Mouse (Mus musculus): ENCODE results near the gene Ccndbp1. TPM values are rescaled to one million over a fixed set of nuclear protein-coding genes. Genes with fewer than 3 reads are reported as not detected.
"Not testable (repeated sequence)": the region's sequence is repeated elsewhere in the genome, so short reads cannot be mapped to it uniquely, and the experiment has no call there.

Gene Ccndbp1
- polyA plus RNA-seq (2016; fragmentation: Nextera tagmentation; extraction: Ambion mirVana), result 33.3 and 35.3 TPM in 2 replicates

DNA sequence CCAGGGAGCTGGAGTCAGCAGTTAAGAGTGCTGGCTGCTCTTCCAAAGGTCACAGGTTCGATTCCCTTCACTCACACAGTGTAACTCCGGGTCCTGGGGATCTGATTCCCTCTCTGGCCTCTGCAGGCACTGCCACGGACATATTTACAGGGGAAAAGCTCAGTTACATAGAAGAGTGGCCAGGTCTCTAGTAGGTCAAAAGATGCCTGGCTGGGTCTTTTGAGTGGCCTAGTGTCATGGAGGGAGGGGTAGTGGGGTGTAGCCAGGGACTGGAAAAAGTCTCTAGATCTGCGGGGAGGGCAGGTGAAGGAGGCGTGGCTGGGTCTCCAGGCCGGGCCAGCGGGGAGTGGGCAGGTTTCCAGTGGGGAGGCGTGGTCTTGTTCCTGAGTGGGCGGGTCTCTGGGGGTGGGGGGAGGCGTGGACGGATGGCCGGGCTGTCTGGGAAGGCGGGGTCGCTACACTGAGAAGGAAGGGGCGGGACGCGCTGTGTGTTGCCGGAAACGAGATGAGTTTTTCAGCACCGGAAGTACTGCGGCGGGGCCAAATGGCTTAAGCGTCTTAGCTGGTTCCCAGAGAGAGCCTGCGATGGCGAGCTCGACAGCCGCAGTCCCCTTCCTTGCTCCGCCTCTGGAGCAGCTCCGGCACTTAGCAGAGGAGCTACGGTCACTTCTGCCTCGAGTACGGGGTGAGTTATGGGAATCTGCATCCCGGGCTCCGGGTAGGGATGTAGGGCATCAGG lies at the start of gene Ccndbp1:
Ccndbp1 (plus strand) TSS at position 479 of the 739 bp plus-strand sequence.
- DNase-seq (ENCODE audit: low spot score), result peak; percentile 97
- Histone ChIP-seq H3K27me3 (ENCODE audit: insufficient read depth, poor library complexity, severe bottlenecking) (no peaks in the 10 kb centered on the region), H3K4me1 (peaks cover 13% of the 10 kb centered on the region), H3K36me3 (peaks cover 9% of the 10 kb centered on the region; the same call in 1 of the 2 replicates), H3K27ac (peak within 1 kb of the TSS; percentile 83), H3K9me3 (no peaks in the 10 kb centered on the region), H3K4me3 (peak within 1 kb of the TSS; percentile 91)
- WGBS, result 2% methylated on average over 34 of the region's 34 CpGs

DNA sequence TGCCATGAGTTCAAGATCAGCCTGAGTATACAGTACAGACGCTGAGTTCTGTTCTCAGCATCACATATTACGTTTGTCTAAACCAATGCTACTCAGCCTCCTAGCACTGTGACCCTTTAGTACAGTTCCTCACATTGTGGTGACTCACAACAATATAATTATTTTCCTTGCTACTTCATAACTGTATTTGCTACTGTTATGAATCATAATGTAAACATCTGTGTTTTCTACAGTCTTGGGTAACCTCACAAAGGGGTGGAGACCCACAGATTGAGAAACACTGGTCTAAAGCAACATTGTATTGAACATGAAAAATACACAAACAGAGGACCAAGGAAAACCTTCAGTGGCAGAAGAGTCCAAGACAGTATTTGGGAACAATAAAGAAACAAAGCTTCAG lies 48.8 kb upstream of the Ccndbp1 start:
- H3K4me1 ChIP-seq, result no peaks in the 10 kb centered on the region
- no peaks in the 10 kb centered on the region for H3K9me3 ChIP-seq
- H3K27me3 ChIP-seq (ENCODE audit: insufficient read depth, poor library complexity, severe bottlenecking), result no peaks in the 10 kb centered on the region
- no peak for DNase-seq (ENCODE audit: low spot score)
- H3K27ac ChIP-seq, result no peak overlapping the region
- H3K36me3 ChIP-seq, result peaks cover 33% of the 10 kb centered on the region
- H3K4me3 ChIP-seq, result no peak overlapping the region
- WGBS, result 86% methylated on average over 2 of the region's 2 CpGs

- 89% methylated on average over 5 of the region's 5 CpGs for WGBS
- no peak overlapping the region for H3K4me3 ChIP-seq
- peaks cover 28% of the 10 kb centered on the region for H3K36me3 ChIP-seq
- H3K4me1 ChIP-seq, result no peaks in the 10 kb centered on the region
- no peaks in the 10 kb centered on the region for H3K27me3 ChIP-seq (ENCODE audit: insufficient read depth, poor library complexity, severe bottlenecking)
- H3K9me3 ChIP-seq, result no peaks in the 10 kb centered on the region
- no peak for DNase-seq (ENCODE audit: low spot score)
- no peak overlapping the region for H3K27ac ChIP-seq
These were observed 48.4 kb upstream of the Ccndbp1 start for GRCm38 (mm10) chr2:120959827-120960226.

GRCm38 (mm10) chr2:120960261-120960660 lies 47.9 kb upstream of the Ccndbp1 start:
- H3K27ac ChIP-seq, result no peak overlapping the region
- no peaks in the 10 kb centered on the region for H3K9me3 ChIP-seq
- H3K4me1 ChIP-seq, result no peaks in the 10 kb centered on the region
- DNase-seq (ENCODE audit: low spot score), result no peak
- peaks cover 24% of the 10 kb centered on the region for H3K36me3 ChIP-seq
- no peak overlapping the region for H3K4me3 ChIP-seq
- no peaks in the 10 kb centered on the region for H3K27me3 ChIP-seq (ENCODE audit: insufficient read depth, poor library complexity, severe bottlenecking)
- WGBS, result 94% methylated on average over 1 of the region's 1 CpGs

- WGBS, result 92% methylated on average over 7 of the region's 7 CpGs
- DNase-seq (ENCODE audit: low spot score), result no peak
- H3K4me1 ChIP-seq, result peaks cover 4% of the 10 kb centered on the region; the same call in 1 of the 2 replicates
- H3K27ac ChIP-seq, result no peak overlapping the region
- H3K4me3 ChIP-seq, result no peak overlapping the region
- peaks cover 15% of the 10 kb centered on the region; the same call in 1 of the 2 replicates for H3K36me3 ChIP-seq
- no peaks in the 10 kb centered on the region for H3K27me3 ChIP-seq (ENCODE audit: insufficient read depth, poor library complexity, severe bottlenecking)
- H3K9me3 ChIP-seq, result no peaks in the 10 kb centered on the region
These were observed 45.1 kb upstream of the Ccndbp1 start for GRCm38 (mm10) chr2:120963110-120963509.

DNA sequence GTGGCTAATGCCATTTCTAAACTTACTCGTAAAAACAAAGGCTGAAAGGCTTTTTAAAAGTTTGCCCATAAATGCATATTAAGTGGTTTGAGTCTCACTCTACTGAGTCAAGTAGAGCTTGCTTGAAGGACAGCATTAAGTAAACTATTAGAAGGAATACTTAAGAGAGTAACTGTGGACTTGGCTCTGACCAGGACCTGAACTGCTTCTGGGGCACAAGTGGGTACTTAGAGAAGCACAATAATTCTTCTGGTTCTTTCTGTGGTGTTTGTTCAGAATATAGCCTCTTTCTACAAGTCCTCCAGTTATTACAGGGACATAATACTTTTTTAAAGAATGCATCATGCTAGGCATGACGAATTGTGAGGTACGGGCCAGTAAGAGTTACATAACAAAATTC lies 42.7 kb upstream of the Ccndbp1 start:
- no peaks in the 10 kb centered on the region for H3K9me3 ChIP-seq
- no peak overlapping the region for H3K27ac ChIP-seq
- 95% methylated on average over 3 of the region's 3 CpGs for WGBS

DNA sequence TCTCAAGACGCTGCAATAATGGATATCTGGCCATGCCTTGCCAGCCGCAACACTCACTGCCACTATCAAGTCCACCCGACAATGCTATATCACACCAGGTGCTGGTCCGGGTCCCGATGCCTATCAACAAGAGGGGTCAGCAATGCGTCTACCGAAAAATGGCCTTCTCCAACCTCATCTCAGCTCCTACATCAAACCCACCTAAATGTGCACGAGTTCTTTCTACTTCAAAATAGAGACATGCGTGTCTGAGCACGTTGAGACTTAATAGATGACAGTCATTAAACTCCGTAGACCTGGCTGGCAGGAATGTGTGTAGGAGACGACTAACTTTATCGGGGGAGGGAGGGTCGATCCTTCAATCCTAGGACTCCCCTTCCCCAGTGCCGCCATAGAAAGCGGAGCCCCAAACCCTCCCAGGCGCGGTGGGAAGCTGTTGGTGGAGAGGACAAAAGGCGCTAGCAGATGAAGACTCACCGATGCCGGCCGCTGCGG lies 38.1 kb upstream of the Ccndbp1 start:
- no peaks in the 10 kb centered on the region for H3K27me3 ChIP-seq (ENCODE audit: insufficient read depth, poor library complexity, severe bottlenecking)
- H3K4me3 ChIP-seq, result peak overlapping the region; percentile 92
- H3K4me1 ChIP-seq, result peaks cover 12% of the 10 kb centered on the region
- WGBS, result under 1% methylated on average over 23 of the region's 23 CpGs
- H3K9me3 ChIP-seq, result no peaks in the 10 kb centered on the region
- no peaks in the 10 kb centered on the region for H3K36me3 ChIP-seq
- peak overlapping the region; percentile 97 for H3K27ac ChIP-seq
- peak; percentile 77 for DNase-seq (ENCODE audit: low spot score)

More for the DNA sequence above, 42.7 kb upstream of the Ccndbp1 start:
- DNase-seq (ENCODE audit: low spot score), result no peak
- Histone ChIP-seq H3K27me3 (ENCODE audit: insufficient read depth, poor library complexity, severe bottlenecking) (no peaks in the 10 kb centered on the region), H3K4me1 (peaks cover 12% of the 10 kb centered on the region), H3K36me3 (peaks cover 6% of the 10 kb centered on the region; the same call in 1 of the 2 replicates), H3K4me3 (no peak overlapping the region)

GRCm38 (mm10) chr2:120970559-120971080 lies 37.6 kb upstream of the Ccndbp1 start, which contains the start of gene Ubr1:
Gene Ubr1, minus strand, starts transcription at chr2:120970715.
- Histone ChIP-seq H3K36me3 (no peaks in the 10 kb centered on the region), H3K27ac (peak within 1 kb of the TSS; percentile 97), H3K4me1 (peaks cover 12% of the 10 kb centered on the region), H3K27me3 (ENCODE audit: insufficient read depth, poor library complexity, severe bottlenecking) (no peaks in the 10 kb centered on the region), H3K4me3 (peak within 1 kb of the TSS; percentile 92), H3K9me3 (no peaks in the 10 kb centered on the region)
- DNase-seq (ENCODE audit: low spot score), result peak; percentile 96
- WGBS, result under 1% methylated on average over 39 of the region's 39 CpGs

DNA sequence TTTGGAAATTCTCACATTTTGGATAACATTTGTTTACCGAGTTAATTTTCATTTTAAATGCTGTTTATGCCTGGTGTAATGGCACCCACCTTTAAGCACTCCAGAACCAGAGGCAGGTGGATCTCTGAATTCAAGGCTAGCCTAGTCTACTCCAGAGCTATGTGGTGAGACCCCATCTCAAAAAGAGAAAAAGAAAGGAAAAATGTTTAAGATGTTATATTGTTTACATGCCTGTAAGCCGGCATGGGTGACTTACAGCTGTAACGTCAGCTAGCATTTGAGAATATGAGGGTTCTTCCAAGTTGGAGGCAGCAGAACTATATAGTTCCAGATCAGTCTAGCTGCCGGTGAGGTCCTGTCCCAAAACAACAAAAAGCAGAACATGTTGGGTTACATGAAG lies 36.4 kb upstream of the Ccndbp1 start:
- Histone ChIP-seq H3K36me3 (no peaks in the 10 kb centered on the region), H3K4me3 (no peak overlapping the region), H3K27me3 (ENCODE audit: insufficient read depth, poor library complexity, severe bottlenecking) (no peaks in the 10 kb centered on the region), H3K9me3 (no peaks in the 10 kb centered on the region), H3K4me1 (peaks cover 10% of the 10 kb centered on the region), H3K27ac (no peak overlapping the region)
- 84% methylated on average over 4 of the region's 4 CpGs for WGBS
- no peak for DNase-seq (ENCODE audit: low spot score)

GRCm38 (mm10) chr2:120972257-120972656 lies 35.9 kb upstream of the Ccndbp1 start:
- 95% methylated on average over 8 of the region's 8 CpGs for WGBS

GRCm38 (mm10) chr2:120972964-120973363 lies 35.2 kb upstream of the Ccndbp1 start:
- Histone ChIP-seq H3K27ac (no peak overlapping the region), H3K27me3 (ENCODE audit: insufficient read depth, poor library complexity, severe bottlenecking) (no peaks in the 10 kb centered on the region), H3K4me1 (peaks cover 8% of the 10 kb centered on the region), H3K36me3 (no peaks in the 10 kb centered on the region), H3K4me3 (no peak overlapping the region), H3K9me3 (no peaks in the 10 kb centered on the region)
- WGBS, result 13% methylated on average over 5 of the region's 5 CpGs
- DNase-seq (ENCODE audit: low spot score), result no peak

More at GRCm38 (mm10) chr2:120972257-120972656, 35.9 kb upstream of the Ccndbp1 start:
- H3K4me3 ChIP-seq; DNase-seq (ENCODE audit: low spot score); H3K36me3 ChIP-seq; H3K27ac ChIP-seq; H3K4me1 ChIP-seq; H3K9me3 ChIP-seq; H3K27me3 ChIP-seq (ENCODE audit: insufficient read depth, poor library complexity, severe bottlenecking): not testable (repeated sequence)

DNA sequence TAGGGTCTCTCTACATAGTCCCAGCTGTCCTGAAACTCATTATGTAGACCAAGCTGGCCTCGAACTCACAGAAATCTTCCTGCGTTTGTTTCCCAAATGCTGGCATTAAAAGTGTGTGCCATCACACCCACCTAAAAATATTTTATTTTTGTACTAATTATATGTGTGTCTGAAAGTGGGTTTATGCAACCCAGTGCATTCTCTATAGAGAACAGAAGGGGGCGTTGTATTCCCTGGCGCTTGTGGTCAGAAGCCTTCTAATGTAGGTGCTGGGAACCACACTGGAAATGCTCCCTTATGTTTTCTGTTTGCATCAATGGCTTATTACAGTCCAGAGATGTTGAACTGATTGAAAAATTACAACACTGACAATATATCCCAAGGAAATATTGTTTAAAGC lies 31.9 kb upstream of the Ccndbp1 start:
- H3K9me3 ChIP-seq, result no peaks in the 10 kb centered on the region
- 50% methylated on average over 4 of the region's 4 CpGs for WGBS
- DNase-seq (ENCODE audit: low spot score), result no peak

More for the DNA sequence above, 31.9 kb upstream of the Ccndbp1 start:
- H3K27ac ChIP-seq, result no peak overlapping the region
- no peaks in the 10 kb centered on the region for H3K27me3 ChIP-seq (ENCODE audit: insufficient read depth, poor library complexity, severe bottlenecking)
- H3K4me1 ChIP-seq, result no peaks in the 10 kb centered on the region
- H3K4me3 ChIP-seq, result peak overlapping the region; percentile 77
- no peaks in the 10 kb centered on the region for H3K36me3 ChIP-seq
